Mouse (Mus musculus) lung, adult 2 months (tissue): ENCODE data around the gene Sdr42e1.

Source experiments
- CTCF ChIP-seq: fragments of 200-500 bp; IDR thresholded peaks from 2 replicates; pipeline ENCODE4 v1.5.1; 2011; ENCODE audit warnings: mild to moderate bottlenecking, low read length, control low read depth; ENCODE audit not compliant: insufficient read depth
- POLR2A ChIP-seq: fragments of 200-500 bp; IDR thresholded peaks from 2 replicates; pipeline ENCODE4 v1.6.1; 2011; ENCODE audit warnings: low read depth, mild to moderate bottlenecking, control low read depth, low read length, borderline replicate concordance; ENCODE audit errors: extremely low read depth

- TF ChIP-seq CTCF, result no peak
- TF ChIP-seq POLR2A, result no peak
Measured at GRCm38 (mm10) chr8:117658990-117659389, 14.5 kb downstream of the Sdr42e1 start.
